Mouse (Mus musculus): Measurements from ENCODE around the gene Cldn4. TPM values are rescaled to one million over a fixed set of nuclear protein-coding genes. Genes with fewer than 3 reads are reported as not detected.
"Not testable (repeated sequence)": the region's sequence is repeated elsewhere in the genome, so short reads cannot be mapped to it uniquely, and the experiment has no call there.

The Cldn4 gene
- polyA plus RNA-seq, 1 experiment from 2014 or later = 68.0 TPM

DNA sequence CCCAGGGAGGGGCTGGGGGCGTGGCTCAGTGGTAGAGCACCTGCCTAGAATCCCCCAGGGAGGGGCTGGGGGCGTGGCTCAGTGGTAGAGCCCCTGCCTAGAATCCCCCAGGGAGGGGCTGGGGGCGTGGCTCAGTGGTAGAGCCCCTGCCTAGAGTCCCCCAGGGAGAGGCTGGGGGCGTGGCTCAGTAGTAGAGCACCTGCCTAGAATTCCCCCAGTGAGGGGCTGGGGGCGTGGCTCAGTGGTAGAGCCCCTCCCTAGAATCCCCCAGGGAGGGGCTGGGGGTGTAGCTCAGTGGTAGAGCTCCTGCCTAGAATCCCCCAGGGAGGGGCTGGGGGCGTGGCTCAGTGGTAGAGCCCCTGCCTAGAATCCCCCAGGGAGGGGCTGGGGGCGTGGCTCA is 7.2 kb downstream of the Cldn4 start:
- not testable (repeated sequence) for H3K9me3 ChIP-seq; H3K4me3 ChIP-seq; H3K27me3 ChIP-seq; H3K36me3 ChIP-seq; H3K27ac ChIP-seq; ATAC-seq (ENCODE audit: insufficient number of reproducible peaks, low FRiP score, low TSS enrichment, low read depth); H3K4me1 ChIP-seq; H3K9ac ChIP-seq; H3K4me2 ChIP-seq
- 90% methylated on average over 4 of the region's 7 CpGs for WGBS

GRCm38 (mm10) chr5:134939069-134939468 is 7.7 kb downstream of the Cldn4 start:
- no peak for ATAC-seq (ENCODE audit: insufficient number of reproducible peaks, low FRiP score, low TSS enrichment, low read depth)
- 0 out of 2 replicates have a peak, but pooled peaks cover under 1% of the 10 kb centered on the region for H3K27me3 ChIP-seq
- 82% methylated on average over 3 of the region's 3 CpGs for WGBS
- H3K9ac ChIP-seq = no peak overlapping the region
- H3K4me1 ChIP-seq = no peaks in the 10 kb centered on the region
- no peak overlapping the region for H3K27ac ChIP-seq
- H3K36me3 ChIP-seq = no peaks in the 10 kb centered on the region
- H3K4me2 ChIP-seq = no peak overlapping the region
- no peak overlapping the region for H3K4me3 ChIP-seq
- H3K9me3 ChIP-seq = no peaks in the 10 kb centered on the region

DNA sequence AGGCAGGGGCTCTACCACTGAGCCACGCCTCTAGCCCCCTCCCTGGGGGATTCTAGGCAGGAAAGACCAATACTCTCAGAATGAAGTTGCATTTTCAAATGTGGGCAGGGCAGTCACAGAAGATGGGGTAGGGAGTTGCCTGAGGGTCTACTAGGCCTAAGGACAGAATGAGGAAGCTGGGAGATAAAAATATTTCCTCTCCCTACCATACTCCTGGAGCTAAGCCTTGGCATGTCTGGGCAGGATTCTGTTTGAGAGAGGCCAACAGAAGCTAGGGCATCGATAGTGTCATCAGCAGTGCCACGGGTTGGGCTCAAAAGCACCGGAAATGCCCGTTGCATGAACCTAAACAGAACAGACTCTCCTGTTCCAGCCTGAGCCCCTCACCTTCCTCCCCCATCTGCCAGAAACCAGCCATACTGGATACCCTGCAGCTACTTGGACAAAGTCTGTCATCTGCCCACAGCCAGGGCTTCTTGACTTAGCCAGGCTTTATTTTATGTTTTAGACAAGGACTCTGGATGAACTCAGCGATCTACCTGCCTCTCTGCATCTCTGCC is 10.0 kb downstream of the Cldn4 start:
- no peak for ATAC-seq (ENCODE audit: insufficient number of reproducible peaks, low FRiP score, low TSS enrichment, low read depth)
- peaks cover 7% of the 10 kb centered on the region for H3K4me1 ChIP-seq
- WGBS = 78% methylated on average over 6 of the region's 6 CpGs

GRCm38 (mm10) chr5:134936051-134936450 is 10.7 kb downstream of the Cldn4 start:
- Histone ChIP-seq H3K36me3 (no peaks in the 10 kb centered on the region; the same call in 1 of the 2 replicates), H3K4me2 (no peak overlapping the region), H3K9ac (no peak overlapping the region), H3K27me3 (no peaks in the 10 kb centered on the region), H3K4me1 (peaks cover 7% of the 10 kb centered on the region), H3K27ac (no peak overlapping the region), H3K4me3 (no peak overlapping the region), H3K9me3 (no peaks in the 10 kb centered on the region)
- no peak for ATAC-seq (ENCODE audit: insufficient number of reproducible peaks, low FRiP score, low TSS enrichment, low read depth)
- 87% methylated on average over 6 of the region's 6 CpGs for WGBS

More for the DNA sequence above, 10.0 kb downstream of the Cldn4 start:
- no peaks in the 10 kb centered on the region for H3K9me3 ChIP-seq
- H3K4me2 ChIP-seq = no peak overlapping the region
- H3K36me3 ChIP-seq = no peaks in the 10 kb centered on the region; the same call in 1 of the 2 replicates
- no peak overlapping the region for H3K4me3 ChIP-seq
- no peak overlapping the region for H3K27ac ChIP-seq
- no peak overlapping the region for H3K9ac ChIP-seq
- H3K27me3 ChIP-seq = no peaks in the 10 kb centered on the region

DNA sequence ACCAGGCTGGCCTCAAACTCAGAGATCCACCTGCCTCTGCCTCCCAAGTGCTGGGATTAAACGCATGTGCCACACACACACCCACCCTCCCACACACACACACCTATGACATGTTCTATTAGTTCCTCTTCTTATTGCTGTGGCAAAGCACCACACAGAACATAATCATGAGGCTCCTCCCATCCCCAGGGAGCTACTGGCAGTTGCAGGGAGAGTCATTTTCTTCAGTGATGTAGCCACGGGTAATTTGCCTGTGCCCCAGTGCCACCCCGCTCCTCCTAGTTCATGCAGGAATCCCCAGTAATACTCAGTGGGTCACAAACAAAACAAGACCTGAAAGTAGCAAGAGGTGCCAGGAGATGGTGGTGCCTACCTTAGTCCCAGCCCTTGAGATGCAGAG is 12.1 kb downstream of the Cldn4 start:
- no peak for ATAC-seq (ENCODE audit: insufficient number of reproducible peaks, low FRiP score, low TSS enrichment, low read depth)
- Histone ChIP-seq H3K4me3 (no peak overlapping the region), H3K27ac (no peak overlapping the region), H3K4me1 (peaks cover 7% of the 10 kb centered on the region), H3K9ac (no peak overlapping the region), H3K27me3 (no peaks in the 10 kb centered on the region), H3K4me2 (no peak overlapping the region), H3K36me3 (no peaks in the 10 kb centered on the region; the same call in 1 of the 2 replicates), H3K9me3 (no peaks in the 10 kb centered on the region)
- 85% methylated on average over 3 of the region's 3 CpGs for WGBS

- not testable (repeated sequence) for H3K36me3 ChIP-seq; H3K9ac ChIP-seq; H3K27ac ChIP-seq; ATAC-seq (ENCODE audit: insufficient number of reproducible peaks, low FRiP score, low TSS enrichment, low read depth); H3K4me2 ChIP-seq; H3K4me1 ChIP-seq; H3K4me3 ChIP-seq; H3K27me3 ChIP-seq; H3K9me3 ChIP-seq
- WGBS = 88% methylated on average over 5 of the region's 5 CpGs
These were observed 13.0 kb downstream of the Cldn4 start for GRCm38 (mm10) chr5:134933686-134934085.

DNA sequence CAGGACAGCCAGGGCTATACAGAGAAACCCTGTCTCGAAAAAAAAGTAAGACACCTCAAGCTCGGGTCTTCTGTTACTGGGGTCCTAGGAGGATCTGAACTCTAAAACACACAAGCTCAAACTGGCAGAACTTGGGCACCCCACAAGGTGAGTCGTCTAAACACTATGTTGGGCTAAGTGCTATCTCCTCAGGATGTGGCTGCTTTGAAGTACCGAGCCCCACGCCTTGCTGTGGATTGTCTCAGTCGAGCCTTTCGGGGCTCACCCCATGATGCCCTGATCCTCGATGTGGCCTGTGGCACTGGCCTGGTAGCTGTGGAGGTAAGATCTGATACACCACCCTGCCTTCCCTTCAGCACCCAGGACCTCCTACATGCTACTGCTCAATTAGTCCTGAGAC is 13.5 kb downstream of the Cldn4 start:
- H3K4me2 ChIP-seq = no peak overlapping the region
- H3K4me3 ChIP-seq = no peak overlapping the region
- H3K27me3 ChIP-seq = no peaks in the 10 kb centered on the region
- H3K9me3 ChIP-seq = no peaks in the 10 kb centered on the region
- no peak overlapping the region for H3K27ac ChIP-seq
- H3K4me1 ChIP-seq = peaks cover 7% of the 10 kb centered on the region
- 82% methylated on average over 8 of the region's 8 CpGs for WGBS
- H3K9ac ChIP-seq = no peak overlapping the region
- no peaks in the 10 kb centered on the region; the same call in 1 of the 2 replicates for H3K36me3 ChIP-seq
- ATAC-seq (ENCODE audit: insufficient number of reproducible peaks, low FRiP score, low TSS enrichment, low read depth) = no peak

- H3K9ac ChIP-seq = no peak overlapping the region
- peak overlapping the region; percentile 76 for H3K4me3 ChIP-seq
- H3K36me3 ChIP-seq = no peaks in the 10 kb centered on the region; the same call in 1 of the 2 replicates
- no peaks in the 10 kb centered on the region for H3K27me3 ChIP-seq
- H3K27ac ChIP-seq = peak overlapping the region; percentile 67; the same call in 1 of the 2 replicates
- H3K4me2 ChIP-seq = peak overlapping the region; percentile 87
- ATAC-seq (ENCODE audit: insufficient number of reproducible peaks, low FRiP score, low TSS enrichment, low read depth) = peak; percentile 37; the same call in 1 of the 2 replicates
- no peaks in the 10 kb centered on the region for H3K9me3 ChIP-seq
- peaks cover 7% of the 10 kb centered on the region for H3K4me1 ChIP-seq
- WGBS = 42% methylated on average over 9 of the region's 9 CpGs
These were observed 13.8 kb downstream of the Cldn4 start for GRCm38 (mm10) chr5:134932903-134933276.

- H3K9ac ChIP-seq = peak within 1 kb of the TSS; percentile 72
- WGBS = under 1% methylated on average over 41 of the region's 41 CpGs
- ATAC-seq (ENCODE audit: insufficient number of reproducible peaks, low FRiP score, low TSS enrichment, low read depth) = peak; percentile 85
These were observed 14.4 kb downstream of the Cldn4 start, which contains the start of gene Mettl27 for GRCm38 (mm10) chr5:134932179-134932902. Mettl27 (plus strand) TSS chr5:134932368.

DNA sequence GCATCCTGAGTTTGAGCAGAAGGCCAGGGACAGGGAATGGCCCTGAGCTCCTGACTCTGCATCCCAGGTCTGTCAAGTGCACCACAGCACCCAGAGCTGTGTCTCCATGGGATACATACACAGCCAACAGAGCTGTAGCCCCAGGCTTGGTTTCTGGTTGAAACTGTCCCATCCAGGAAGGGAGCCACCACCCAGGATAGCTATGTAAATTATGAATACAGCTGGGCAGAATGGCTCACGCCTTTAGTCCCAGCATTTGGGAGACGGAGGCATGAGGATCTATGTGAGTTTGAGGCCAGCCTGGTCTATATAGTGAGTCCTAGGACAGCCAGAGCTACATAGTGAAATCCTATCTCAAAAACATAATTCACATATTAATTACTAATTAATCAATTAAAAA is 16.7 kb downstream of the Cldn4 start:
- H3K9me3 ChIP-seq = no peaks in the 10 kb centered on the region
- no peaks in the 10 kb centered on the region; the same call in 1 of the 2 replicates for H3K36me3 ChIP-seq
- H3K4me2 ChIP-seq = no peak overlapping the region
- WGBS = 80% methylated on average over 2 of the region's 2 CpGs
- H3K4me1 ChIP-seq = peaks cover 7% of the 10 kb centered on the region
- ATAC-seq (ENCODE audit: insufficient number of reproducible peaks, low FRiP score, low TSS enrichment, low read depth) = no peak
- H3K4me3 ChIP-seq = no peak overlapping the region
- no peak overlapping the region for H3K9ac ChIP-seq
- no peak overlapping the region for H3K27ac ChIP-seq
- no peaks in the 10 kb centered on the region for H3K27me3 ChIP-seq

More at GRCm38 (mm10) chr5:134932179-134932902, 14.4 kb downstream of the Cldn4 start, which contains the start of gene Mettl27:
- Histone ChIP-seq H3K4me3 (peak within 1 kb of the TSS; percentile 76), H3K4me2 (peak within 1 kb of the TSS; percentile 87), H3K27ac (peak within 1 kb of the TSS; percentile 67), H3K4me1 (peaks cover 7% of the 10 kb centered on the region), H3K36me3 (no peaks in the 10 kb centered on the region; the same call in 1 of the 2 replicates), H3K9me3 (no peaks in the 10 kb centered on the region), H3K27me3 (no peaks in the 10 kb centered on the region)

DNA sequence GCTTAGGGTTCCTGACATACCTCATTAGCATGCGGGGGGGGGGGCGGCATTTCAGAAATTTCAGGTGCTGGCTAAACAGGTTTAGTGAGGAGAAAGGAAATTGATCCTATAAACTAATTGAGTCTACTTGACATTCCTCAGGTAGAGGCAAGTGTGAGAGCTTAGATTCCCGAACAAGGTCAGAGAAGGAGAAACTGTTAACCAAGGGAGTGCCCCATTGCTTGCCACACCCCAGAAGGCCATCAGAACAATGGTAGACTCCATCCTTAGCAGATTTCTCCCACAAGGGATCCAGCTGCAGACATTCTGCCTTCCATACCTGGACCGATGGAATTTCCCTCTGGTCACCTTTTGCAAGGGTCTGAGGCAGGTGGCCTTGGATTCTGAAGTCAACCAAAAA is 20.0 kb downstream of the Cldn4 start:
- H3K4me2 ChIP-seq = no peak overlapping the region
- WGBS = 64% methylated on average over 4 of the region's 4 CpGs
- no peaks in the 10 kb centered on the region for H3K36me3 ChIP-seq
- no peak for ATAC-seq (ENCODE audit: insufficient number of reproducible peaks, low FRiP score, low TSS enrichment, low read depth)
- no peaks in the 10 kb centered on the region for H3K9me3 ChIP-seq
- no peak overlapping the region for H3K27ac ChIP-seq
- no peaks in the 10 kb centered on the region for H3K27me3 ChIP-seq
- H3K4me3 ChIP-seq = no peak overlapping the region
- H3K4me1 ChIP-seq = no peaks in the 10 kb centered on the region
- H3K9ac ChIP-seq = no peak overlapping the region

GRCm38 (mm10) chr5:134923141-134923540 is 23.6 kb downstream of the Cldn4 start:
- H3K27me3 ChIP-seq = no peaks in the 10 kb centered on the region
- no peaks in the 10 kb centered on the region for H3K36me3 ChIP-seq
- ATAC-seq (ENCODE audit: insufficient number of reproducible peaks, low FRiP score, low TSS enrichment, low read depth) = no peak
- no peak overlapping the region for H3K4me3 ChIP-seq
- H3K27ac ChIP-seq = no peak overlapping the region
- no peak overlapping the region for H3K4me2 ChIP-seq
- no peak overlapping the region for H3K9ac ChIP-seq
- H3K4me1 ChIP-seq = no peaks in the 10 kb centered on the region
- WGBS = 70% methylated on average over 6 of the region's 6 CpGs
- no peaks in the 10 kb centered on the region for H3K9me3 ChIP-seq
